Mouse (Mus musculus): ENCODE data around the gene Vps16.

Gene Vps16

GRCm38 (mm10) chr2:130452266-130452665, 28.1 kb downstream of the Vps16 start:
- in situ Hi-C loops (cut with MboI; ENCODE audit: unreplicated experiment in 2 of 2) = no loop called here

DNA sequence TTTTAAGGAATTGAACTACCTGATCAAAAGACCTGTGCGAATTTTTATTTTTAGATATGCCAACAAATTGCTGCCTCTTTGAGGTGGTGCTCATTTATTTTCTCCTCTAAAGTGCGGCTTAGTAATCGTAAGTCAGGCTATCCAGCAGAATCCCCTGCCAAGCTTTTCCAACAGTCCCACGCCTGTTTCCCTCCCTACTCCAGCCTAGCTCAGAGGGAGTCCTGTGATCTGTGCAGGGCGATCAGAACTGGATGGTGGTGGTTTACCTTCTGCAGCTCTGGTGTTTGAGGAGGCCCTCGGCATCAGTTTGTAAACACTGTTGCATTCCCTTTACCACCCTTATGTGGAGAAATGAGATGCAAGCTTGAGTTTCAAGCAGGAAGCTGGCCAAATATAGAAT, 29.3 kb downstream of the Vps16 start:
- in situ Hi-C loops (cut with MboI; ENCODE audit: unreplicated experiment in 2 of 2) = no loop called here

DNA sequence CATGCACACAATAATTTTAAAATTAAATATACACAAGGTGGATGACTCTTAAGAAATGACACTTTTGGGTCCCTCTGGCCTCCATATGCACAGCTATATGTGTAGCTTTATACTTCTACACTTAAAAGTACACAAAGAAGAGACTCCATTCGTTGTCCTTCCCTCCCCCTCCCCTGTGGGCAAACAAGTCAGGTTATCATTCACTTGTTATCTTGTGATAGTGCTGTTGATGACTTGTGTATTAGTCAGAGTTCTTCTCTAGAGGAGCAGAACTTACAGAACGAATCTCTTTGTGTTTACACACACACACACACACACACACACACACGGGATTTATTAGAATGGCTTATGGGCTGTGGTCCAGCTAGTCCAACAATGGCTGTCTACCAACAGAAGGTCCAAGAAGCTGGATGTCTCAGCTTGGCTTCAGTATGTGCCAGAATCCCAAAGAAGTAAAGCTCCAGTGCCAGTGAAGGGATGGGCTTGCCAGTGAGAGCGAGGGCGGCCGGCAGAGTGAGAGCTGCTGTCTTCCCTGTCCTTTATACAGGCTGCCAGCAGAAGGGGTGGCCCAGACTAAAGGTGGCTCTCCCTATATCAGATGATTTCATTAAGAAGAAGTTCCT, 30.7 kb downstream of the Vps16 start:
- in situ Hi-C loops (cut with MboI; ENCODE audit: unreplicated experiment in 2 of 2) = no loop called here

- in situ Hi-C loops (cut with MboI; ENCODE audit: unreplicated experiment in 2 of 2) = no loop called here
Measured at GRCm38 (mm10) chr2:130457871-130458270, 33.7 kb downstream of the Vps16 start.

- in situ Hi-C loops (cut with MboI; ENCODE audit: unreplicated experiment in 2 of 2) = no loop called here
Measured at GRCm38 (mm10) chr2:130459576-130459975, 35.4 kb downstream of the Vps16 start.

- in situ Hi-C loops (cut with MboI; ENCODE audit: unreplicated experiment in 2 of 2) = no loop called here
Measured at GRCm38 (mm10) chr2:130461287-130462071, 37.3 kb downstream of the Vps16 start.

DNA sequence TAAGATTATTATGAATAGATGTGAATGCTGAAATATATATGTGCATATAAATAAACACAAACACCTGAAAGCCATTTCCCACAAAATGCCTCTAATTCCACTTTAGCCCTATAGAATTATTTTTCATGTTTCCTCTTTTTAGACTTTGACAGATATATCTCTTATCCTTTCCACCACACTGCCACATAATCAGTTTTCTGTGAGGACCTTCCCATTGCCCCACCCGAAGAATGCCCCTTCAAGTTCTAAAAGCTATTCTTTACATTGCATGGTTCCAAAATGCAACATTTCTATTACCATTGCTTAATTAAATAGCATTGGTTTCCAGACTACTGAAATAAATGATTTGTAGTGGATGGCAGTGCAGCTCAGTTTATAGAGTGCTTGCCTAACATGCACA, 42.3 kb downstream of the Vps16 start:
- in situ Hi-C loops (cut with MboI; ENCODE audit: unreplicated experiment in 2 of 2) = no loop called here

GRCm38 (mm10) chr2:130469366-130469765, 45.2 kb downstream of the Vps16 start:
- in situ Hi-C loops (cut with MboI; ENCODE audit: unreplicated experiment in 2 of 2) = no loop called here

DNA sequence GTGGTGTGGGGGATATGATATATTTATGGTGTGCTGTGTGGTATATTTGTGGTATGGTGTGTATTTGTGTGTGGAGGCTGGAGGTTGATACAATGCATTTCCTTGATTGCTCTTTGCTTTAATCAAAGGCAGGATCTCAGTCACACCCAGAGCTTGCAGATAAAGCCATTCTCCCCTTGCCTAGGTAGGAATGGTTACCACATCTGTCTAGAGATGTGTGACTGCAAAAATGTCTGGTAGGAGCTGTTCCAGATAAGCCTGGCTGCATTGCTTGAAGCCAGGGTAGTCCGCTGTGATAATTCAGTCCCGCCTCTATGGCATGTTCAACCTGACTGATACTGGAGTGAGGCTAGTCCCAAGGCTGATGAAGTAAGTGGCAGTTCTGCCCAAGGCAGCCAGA, 45.8 kb downstream of the Vps16 start:
- in situ Hi-C loops (cut with MboI; ENCODE audit: unreplicated experiment in 2 of 2) = no loop called here

DNA sequence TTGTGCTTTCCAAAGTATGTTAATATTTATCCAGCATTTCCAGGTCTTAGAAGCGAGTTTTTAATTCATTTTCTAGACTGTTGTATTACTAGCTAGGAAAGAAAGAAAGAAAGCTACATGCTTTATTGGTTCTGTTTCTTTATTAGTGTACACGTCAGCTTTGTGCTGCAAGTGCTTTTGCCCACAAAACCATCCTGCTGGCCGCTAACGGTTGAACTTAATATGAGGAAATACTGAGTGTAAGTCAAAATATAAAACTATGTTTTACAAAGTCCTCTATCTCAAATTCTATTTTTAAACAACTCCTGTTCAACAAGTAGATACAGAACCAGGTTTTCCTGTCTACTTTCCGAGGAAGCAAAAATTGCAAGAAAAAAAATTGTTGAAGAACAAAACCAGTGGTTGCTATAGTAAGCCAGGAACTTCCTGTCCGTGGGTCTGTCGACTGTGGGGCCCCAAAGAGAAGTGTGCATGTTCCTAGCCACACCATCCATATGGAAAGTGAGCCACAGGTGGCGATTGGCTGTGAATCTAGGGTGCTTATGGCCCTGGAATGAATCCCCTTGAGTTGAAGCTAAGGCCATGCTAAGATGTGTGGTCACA, 48.9 kb downstream of the Vps16 start:
- in situ Hi-C loops (cut with MboI; ENCODE audit: unreplicated experiment in 2 of 2) = no loop called here

DNA sequence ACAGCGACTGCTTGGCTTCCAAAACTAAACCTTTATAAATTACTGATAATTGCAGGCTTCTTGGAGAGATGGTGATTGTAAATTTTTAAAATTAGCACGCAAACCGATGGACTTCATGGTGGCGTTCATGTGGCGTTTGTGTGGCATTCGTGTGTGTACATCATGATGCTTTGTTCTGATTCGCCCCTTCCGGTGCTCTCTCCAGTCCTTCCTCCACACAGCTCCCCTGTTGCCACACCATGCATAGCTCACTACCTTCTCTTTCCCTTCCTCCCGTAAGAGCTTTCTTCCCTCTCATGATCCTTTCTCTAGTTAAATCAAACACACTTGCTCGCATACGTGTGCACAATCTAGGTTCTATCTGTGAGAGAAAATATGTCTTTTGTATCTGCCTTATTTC, 51.6 kb downstream of the Vps16 start:
- in situ Hi-C loops (cut with MboI; ENCODE audit: unreplicated experiment in 2 of 2) = no loop called here

DNA sequence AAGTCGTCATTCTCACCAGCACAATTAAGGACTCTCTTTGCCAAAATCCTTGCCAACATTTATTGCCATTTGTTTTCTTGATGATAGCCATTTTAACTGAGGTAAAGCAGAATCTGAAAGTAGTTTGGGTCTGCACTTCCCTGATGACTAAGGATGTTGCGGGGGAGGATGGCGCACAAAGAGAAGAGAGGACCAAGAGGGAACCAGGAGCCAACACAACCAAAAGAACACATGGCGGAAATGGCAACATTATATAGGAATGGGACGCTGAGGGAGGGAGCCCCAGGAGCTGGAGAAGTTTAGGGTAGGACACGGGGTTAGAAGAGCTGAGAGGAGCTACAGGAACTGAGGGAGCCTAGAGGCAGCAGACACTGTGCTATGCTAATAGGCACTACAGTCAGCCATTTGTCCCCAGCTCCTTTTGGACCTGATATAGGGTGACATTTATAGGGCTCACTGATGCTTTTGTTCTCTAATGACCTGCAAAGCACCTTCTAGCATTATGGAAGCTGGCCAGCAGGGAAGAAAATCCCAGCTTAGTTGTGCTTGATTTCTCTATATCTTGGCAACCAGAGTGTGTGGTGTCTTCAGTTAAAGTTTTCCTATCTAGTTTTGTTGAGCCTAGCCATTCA, 52.6 kb downstream of the Vps16 start:
- in situ Hi-C loops (cut with MboI; ENCODE audit: unreplicated experiment in 2 of 2) = no loop called here

GRCm38 (mm10) chr2:130482177-130482576, 58.0 kb downstream of the Vps16 start:
- in situ Hi-C loops (cut with MboI; ENCODE audit: unreplicated experiment in 2 of 2) = no loop called here

GRCm38 (mm10) chr2:130482700-130483099, 58.6 kb downstream of the Vps16 start:
- in situ Hi-C loops (cut with MboI; ENCODE audit: unreplicated experiment in 2 of 2) = no loop called here

- in situ Hi-C loops (cut with MboI; ENCODE audit: unreplicated experiment in 2 of 2) = no loop called here
Measured at GRCm38 (mm10) chr2:130484206-130484605, 60.1 kb downstream of the Vps16 start.

DNA sequence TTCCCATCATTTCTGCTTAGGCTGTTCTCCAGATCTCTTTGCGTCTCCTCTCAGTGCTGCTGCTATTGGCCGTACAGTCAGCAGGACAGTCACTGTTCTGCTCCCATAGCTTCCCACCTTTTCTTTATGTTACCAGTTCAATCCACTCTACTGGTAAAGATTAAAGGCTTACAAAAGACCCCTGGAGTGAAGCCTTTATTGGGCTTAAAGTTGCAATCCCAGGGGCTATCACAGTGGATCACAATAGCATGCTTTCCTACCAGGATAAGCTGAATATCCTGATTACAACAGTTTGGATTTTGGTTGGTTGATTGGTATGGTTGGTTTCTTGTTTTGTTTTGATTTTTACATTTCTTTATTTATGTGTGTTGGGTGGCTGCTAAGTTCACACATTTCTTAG, 63.9 kb downstream of the Vps16 start:
- in situ Hi-C loops (cut with MboI; ENCODE audit: unreplicated experiment in 2 of 2) = no loop called here

- in situ Hi-C loops (cut with MboI; ENCODE audit: unreplicated experiment in 2 of 2) = no loop called here
Measured at GRCm38 (mm10) chr2:130488600-130488999, 64.5 kb downstream of the Vps16 start.

DNA sequence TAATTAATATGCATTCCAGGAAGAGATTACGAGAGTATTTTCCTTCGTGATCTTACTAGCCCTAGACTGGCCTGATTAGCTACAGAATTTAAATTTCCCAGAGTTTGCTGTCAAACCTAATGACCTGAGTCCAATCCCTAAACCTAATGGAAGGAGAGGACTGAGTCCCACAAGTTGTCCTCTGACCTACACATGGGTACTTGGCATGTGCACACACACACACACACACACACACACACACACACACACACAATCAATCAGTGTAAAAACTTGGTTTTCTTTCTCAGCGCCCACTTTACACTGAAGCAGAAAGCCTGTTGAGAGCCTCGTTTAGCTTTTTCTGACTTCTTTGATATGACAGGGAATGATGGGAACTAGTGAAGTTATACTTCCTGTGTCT, 67.0 kb downstream of the Vps16 start:
- in situ Hi-C loops (cut with MboI; ENCODE audit: unreplicated experiment in 2 of 2) = no loop called here

DNA sequence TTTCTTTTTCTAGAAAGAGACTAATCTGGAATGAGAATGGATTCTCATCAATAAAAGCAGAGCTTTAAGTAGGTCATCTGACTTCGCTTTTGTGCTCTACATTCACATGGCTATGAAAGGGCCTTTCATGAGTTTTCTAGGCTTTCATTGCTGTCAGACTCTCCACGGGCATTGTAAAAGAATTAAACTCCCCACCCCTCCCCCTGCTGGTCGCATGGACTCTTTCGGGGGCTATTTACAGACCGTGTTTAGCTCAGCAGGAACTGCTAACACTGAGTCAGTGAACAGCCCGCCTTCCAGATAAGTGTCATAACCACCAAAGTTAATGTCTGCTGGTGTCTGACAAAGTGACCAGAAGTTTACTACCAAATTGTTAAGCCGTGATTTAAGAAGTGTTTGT, 67.4 kb downstream of the Vps16 start:
- in situ Hi-C loops (cut with MboI; ENCODE audit: unreplicated experiment in 2 of 2) = no loop called here
